Mouse (Mus musculus) heart, adult 8-10 months (tissue): ENCODE data around the gene Elane. TPM values are rescaled to one million over a fixed set of nuclear protein-coding genes. Genes with fewer than 3 reads are reported as not detected.
"Not testable (repeated sequence)": the region's sequence is repeated elsewhere in the genome, so short reads cannot be mapped to it uniquely, and the experiment has no call there.

ENCODE experiments used
- DNase-seq: peaks from one replicate; pipeline ENCODE4 v3.0.0; 2022; ENCODE audit warnings: low spot score
- total RNA-seq, 4 experiments: library from RNA; stranded (reverse); gene quantifications; 2 replicates each; pipeline ENCODE4 v1.2.4; 2022

The Elane gene
- total RNA-seq, 4 experiments from 2014 or later: 0.57 TPM; not detected in 3

- no peak for DNase-seq
Observed at GRCm38 (mm10) chr10:79881981-79882380, 4.1 kb upstream of the Elane start.

- peak; percentile 79 for DNase-seq
Observed at GRCm38 (mm10) chr10:79883297-79884084, 2.6 kb upstream of the Elane start.

GRCm38 (mm10) chr10:79884446-79884845 lies 1.6 kb upstream of the Elane start:
- peak; percentile 60 for DNase-seq

DNA sequence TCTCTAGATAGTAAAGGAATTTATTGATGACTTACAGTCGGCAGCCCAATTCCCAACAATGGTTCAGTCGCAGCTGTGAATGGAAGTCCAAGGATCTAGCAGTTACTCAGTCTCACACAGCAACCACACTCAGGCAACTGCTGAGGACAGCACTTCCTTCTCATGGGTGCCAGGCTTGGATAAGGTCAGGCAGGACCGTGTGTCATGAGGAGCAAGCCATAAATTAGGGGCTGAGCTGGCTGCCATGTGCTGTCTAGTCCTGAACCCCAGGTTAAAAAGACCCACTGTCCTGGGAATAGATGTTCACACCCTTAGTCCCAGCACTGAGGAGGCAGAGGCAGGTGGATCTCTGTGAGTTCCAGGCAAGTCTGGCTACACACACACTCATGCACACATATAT lies 1.1 kb upstream of the Elane start:
- not testable (repeated sequence) for DNase-seq

DNA sequence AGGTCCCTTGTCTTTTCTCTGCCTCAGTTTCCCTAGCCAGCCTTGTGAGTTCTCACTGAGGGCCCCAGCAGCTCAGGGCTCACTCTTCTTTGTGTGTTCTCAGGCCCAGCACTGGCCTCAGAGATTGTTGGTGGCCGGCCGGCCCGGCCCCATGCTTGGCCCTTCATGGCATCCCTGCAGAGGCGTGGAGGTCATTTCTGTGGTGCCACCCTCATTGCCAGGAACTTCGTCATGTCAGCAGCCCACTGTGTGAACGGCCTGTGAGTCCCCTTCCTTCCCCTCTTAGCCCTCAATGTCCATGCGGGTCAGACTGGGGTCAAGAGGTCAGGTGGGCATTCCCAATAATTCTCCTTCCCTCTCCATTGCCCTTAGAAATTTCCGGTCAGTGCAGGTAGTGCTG lies 564 bp downstream of the Elane start:
- no peak for DNase-seq

DNA sequence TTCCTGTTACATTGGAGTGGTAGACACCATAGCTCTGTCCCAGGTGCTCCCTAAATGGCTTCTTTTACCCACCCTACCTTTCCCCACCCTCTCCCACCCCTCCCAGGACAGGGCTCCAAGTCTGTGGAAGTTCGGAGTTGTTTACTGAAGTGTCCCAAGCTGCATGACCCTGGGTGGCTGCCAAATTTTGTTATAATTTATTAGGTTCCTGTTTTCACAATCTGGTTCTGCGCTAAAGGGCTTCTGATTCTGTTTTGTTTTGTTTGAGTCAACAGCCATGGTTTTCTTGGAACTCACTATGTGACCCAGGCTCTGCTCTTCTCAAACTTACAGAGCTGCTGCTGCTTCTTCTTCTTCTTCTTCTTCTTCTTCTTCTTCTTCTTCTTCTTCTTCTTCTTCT lies 3.3 kb downstream of the Elane start:
- DNase-seq: no peak

- no peak for DNase-seq
Observed at GRCm38 (mm10) chr10:79890670-79891069, 4.6 kb downstream of the Elane start, which contains the start of gene Cfd. Gene Cfd (plus strand): TSS chr10:79890853.

DNA sequence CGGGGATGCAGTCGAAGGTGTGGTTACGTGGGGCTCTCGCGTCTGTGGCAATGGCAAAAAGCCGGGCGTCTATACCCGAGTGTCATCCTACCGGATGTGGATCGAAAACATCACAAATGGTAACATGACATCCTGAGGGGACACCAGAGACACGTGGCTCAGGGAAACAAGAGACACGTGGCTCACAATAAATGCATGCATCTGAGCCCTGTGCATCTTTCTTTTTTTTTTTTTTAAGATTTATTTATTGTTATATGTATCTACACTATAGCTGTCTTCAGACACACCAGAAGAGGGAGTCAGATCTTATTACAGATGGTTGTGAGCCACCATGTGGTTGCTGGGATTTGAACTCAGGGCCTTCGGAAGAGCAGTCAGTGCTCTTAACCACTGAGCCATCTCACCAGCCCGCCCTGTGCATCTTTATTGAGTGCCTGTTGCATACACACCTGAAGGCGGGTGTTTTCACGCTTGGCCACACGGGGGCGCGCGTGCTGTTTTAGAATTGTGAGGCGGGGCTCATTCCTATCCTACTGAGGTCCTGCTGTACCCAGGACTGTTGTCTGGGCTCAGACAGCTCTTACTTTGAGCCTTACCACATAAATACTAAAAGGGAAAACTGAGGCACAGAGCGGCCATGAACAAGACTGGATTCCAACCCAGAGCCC lies 6.5 kb downstream of the Elane start:
- peak; percentile 57 for DNase-seq

GRCm38 (mm10) chr10:79896306-79896705 lies 10.3 kb downstream of the Elane start:
- DNase-seq: no peak

GRCm38 (mm10) chr10:79896814-79897213 lies 10.8 kb downstream of the Elane start:
- no peak for DNase-seq

- no peak for DNase-seq
Observed at GRCm38 (mm10) chr10:79897316-79898245, 11.5 kb downstream of the Elane start.

GRCm38 (mm10) chr10:79900951-79901410 lies 14.9 kb downstream of the Elane start:
- DNase-seq: no peak

DNA sequence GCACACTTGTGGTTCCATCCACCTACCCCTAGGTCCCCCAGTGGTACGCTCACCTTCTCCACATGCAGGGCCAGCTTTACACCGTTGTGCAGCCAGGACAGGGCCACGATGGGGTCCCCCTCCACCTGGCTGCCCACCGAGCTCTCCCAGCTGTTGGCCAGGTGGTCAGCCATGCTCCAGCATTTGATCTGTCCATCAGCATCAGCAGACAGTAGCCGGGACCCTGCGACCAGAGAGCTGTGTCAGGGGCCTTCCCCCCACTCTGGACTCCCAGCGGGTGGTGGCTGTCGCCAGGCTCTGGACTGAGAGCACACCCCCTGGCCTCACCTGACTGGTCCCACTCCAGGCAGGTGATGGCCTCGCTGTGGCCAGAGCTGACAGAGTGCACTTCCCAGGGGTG lies 20.7 kb downstream of the Elane start:
- no peak for DNase-seq

GRCm38 (mm10) chr10:79907415-79907814 lies 21.4 kb downstream of the Elane start:
- no peak for DNase-seq

DNA sequence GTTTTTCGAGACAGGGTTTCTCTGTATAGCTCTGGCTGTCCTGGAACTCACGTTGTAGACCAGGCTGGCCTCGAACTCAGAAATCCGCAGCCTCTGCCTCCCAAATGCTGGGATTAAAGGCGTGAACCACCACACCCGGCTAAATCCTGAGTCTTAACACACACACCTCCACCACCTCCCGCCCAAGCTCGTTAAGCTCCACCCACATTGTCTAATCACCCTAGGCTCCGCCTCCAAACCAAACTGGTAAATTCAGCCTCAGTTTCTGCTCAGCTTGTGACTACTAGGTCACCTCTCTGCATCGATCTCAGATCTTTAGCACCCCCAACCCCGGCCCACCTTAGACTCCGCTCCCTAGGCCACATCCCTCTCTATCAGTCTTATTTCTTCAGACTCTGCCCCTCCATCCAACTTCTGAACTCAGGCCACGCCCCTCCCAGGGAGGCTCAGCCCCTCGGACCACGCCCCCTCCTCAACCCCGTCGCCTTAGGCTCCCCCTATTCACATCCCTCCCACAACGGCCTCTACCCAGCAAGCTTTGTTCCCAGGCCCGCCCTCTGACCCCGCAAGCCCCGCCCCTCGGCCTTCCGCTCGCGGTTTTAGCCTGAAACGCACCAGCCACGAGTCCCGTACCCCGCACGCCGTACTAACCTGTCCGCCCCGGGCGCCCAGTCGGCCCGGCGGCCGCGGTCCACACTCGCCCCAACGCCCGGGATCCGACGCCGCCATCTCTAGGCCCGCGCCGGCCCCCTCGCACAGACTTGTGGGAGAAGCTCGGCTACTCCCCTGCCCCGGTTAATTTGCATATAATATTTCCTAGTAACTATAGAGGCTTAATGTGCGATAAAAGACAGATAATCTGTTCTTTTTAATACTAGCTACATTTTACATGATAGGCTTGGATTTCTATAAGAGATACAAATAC lies 22.4 kb downstream of the Elane start, which contains the start of gene Med16:
Med16 (minus strand) TSS at position 757 of the 925 bp plus-strand sequence.
- peak; percentile 95 for DNase-seq

DNA sequence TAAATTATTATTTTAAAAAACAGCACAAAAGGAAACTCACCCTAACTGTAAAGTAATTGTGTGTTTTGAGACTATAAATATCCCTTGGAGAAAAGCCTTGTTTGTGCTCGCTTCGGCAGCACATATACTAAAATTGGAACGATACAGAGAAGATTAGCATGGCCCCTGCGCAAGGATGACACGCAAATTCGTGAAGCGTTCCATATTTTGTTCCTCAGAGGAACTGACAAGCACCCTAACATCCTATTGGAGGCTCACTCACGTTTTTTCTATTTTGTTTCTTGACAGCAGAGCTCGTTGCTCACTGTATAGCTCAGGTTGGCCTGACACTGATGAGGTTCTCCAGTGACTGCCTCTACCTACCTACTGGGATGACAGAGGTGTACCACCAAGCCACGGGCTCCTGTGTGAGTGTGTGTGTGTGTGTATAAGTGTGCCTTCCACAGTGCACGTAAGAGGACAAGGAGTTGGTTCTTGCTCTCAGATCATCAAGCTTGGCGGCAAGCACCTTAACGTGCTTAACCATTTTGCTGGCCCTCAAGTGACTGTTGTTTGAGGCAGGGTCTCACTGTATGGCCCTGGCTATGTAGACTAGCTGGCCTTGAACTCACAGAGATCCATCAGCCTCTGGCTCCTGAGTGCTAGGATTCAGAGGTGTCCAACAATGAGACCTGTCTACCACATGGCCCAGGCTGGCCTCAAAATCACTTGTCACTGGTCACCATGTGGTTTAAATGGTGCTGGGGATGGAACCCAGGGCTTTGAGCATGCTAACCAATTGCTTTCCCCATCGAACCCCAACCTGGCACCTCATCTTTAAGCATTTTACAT lies 23.3 kb downstream of the Elane start:
- DNase-seq: no peak

DNA sequence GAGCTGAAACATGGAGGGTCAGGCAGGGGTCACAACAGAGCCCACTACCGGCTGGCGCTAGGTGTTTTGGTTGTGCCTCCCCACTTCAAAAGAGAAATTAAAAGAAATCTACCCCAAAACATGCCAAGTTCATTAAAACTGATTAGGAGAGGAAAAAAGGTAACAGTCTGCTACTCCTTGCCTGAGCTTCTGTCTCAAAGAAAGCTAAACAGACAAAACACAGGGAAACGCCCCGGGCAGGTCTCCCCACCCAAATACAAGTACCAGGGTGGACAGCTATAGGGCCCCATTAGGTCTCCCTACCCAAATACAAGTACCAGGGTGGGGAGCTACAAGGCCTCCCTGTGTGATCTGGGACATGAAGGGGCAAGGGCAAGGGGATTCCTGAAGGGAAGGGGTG lies 24.5 kb downstream of the Elane start, which contains the start of gene Gm26602:
Gm26602 (plus strand) TSS at position 301 of the 400 bp plus-strand sequence.
- DNase-seq: no peak

- DNase-seq: no peak
Observed at GRCm38 (mm10) chr10:79912412-79912811, 26.4 kb downstream of the Elane start.

DNA sequence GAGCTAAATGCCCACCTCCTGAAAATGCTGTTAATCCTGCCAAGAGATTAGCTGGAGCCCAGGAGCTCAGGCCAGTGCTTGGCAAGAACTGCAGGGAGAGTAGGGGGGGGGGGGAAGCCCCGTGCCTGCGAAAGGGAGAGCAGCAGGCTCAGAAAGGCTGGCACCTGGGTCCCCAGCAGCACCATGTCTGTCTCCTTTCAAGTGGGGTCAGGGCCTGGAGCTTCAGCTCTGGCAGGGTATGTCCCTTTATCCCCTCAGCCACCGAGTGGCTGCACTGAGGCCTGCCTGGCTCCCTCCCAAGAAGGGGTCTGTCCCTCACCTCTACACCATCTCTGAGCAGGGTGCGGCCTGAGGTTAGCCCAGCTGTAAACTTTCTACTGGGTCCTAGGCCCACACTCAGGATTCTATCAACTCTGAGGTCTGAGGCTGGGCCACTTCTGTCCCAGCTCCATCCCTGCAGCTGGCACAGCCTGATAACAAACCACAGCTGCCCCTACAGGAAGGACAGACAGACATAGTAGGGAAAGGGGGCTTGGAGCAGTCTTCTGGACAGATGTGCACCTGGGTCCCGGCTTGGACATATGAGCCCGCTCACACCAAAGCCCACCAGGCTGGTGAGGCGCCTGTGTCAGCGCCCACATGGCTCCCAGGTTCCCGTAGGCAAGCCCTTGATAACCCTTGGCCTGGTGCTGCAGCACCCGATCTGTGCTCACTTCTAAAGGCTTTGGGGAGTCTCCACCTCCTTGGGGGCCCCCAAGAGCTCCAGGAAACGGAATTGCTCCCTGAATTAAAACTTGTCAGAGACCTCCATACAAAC lies 28.3 kb downstream of the Elane start:
- no peak for DNase-seq
